Comparison of ENCODE assay signal across 10 mouse cellular contexts in genomic region chr11:61388012-61388411, GRCm38 (mm10). TPM values are rescaled to one million over a fixed set of nuclear protein-coding genes. Genes with fewer than 3 reads are reported as not detected.
DNase-seq lines count a peak whose midpoint lies in the region; ATAC-seq and TF ChIP-seq lines count a peak whose summit lies in the region.
"Had no signal": no experiment of that assay in that cellular context is flagged by ENCODE, and none has a peak within 500 bp of the region (broad histone marks: within the 10 kb centered on the region; RNA-seq: fewer than 3 reads in every experiment).

No protein-coding gene starts in this region.

- no peak overlapping the region for H3K27ac ChIP-seq in forebrain, embryonic 11.5 days (ENCODE audit: low read depth, low read length)
- no peak overlapping the region for H3K27ac ChIP-seq in forebrain, embryonic 16.5 days (ENCODE audit: low read length)
- H3K27ac ChIP-seq in lung, embryonic 14.5 days (ENCODE audit: low read depth): no peak overlapping the region
- H3K27ac ChIP-seq in stomach, postnatal 0 days (replicated peaks): no peak overlapping the region
- H3K27ac ChIP-seq: hindbrain, embryonic 15.5 days had no signal

- no peak overlapping the region for H3K4me2 ChIP-seq in forebrain, embryonic 11.5 days (ENCODE audit: low read depth, low read length, severe bottlenecking)
- no peak overlapping the region for H3K4me2 ChIP-seq in forebrain, embryonic 16.5 days (ENCODE audit: low read length)
- no peak overlapping the region for H3K4me2 ChIP-seq in lung, embryonic 14.5 days
- no peak overlapping the region for H3K4me2 ChIP-seq in stomach, postnatal 0 days (replicated peaks; ENCODE audit: low read depth)
- H3K4me2 ChIP-seq: hindbrain, embryonic 15.5 days had no signal

- TF ChIP-seq EP300 in stomach, postnatal 0 days (optimal IDR thresholded peaks at IDR 0.05): no peak

- H3K36me3 ChIP-seq in forebrain, embryonic 11.5 days (ENCODE audit: control insufficient read depth, insufficient read depth, low read length): no peaks in the 10 kb centered on the region
- no peaks in the 10 kb centered on the region for H3K36me3 ChIP-seq in forebrain, embryonic 16.5 days (ENCODE audit: control insufficient read depth, insufficient read depth)
- no peaks in the 10 kb centered on the region for H3K36me3 ChIP-seq in lung, embryonic 14.5 days (ENCODE audit: insufficient read depth)
- no peaks in the 10 kb centered on the region for H3K36me3 ChIP-seq in stomach, postnatal 0 days (ENCODE audit: control insufficient read depth, insufficient read depth, low read length)
- H3K36me3 ChIP-seq: hindbrain, embryonic 15.5 days had no signal

- H3K4me1 ChIP-seq in forebrain, embryonic 11.5 days (replicated peaks; ENCODE audit: control insufficient read depth, insufficient read depth, low read length): no peaks in the 10 kb centered on the region
- H3K4me1 ChIP-seq in forebrain, embryonic 16.5 days (replicated peaks; ENCODE audit: control insufficient read depth, insufficient read depth, low read length): no peaks in the 10 kb centered on the region
- H3K4me1 ChIP-seq in lung, embryonic 14.5 days (ENCODE audit: insufficient read depth): no peaks in the 10 kb centered on the region
- H3K4me1 ChIP-seq in lung, adult 2 months (ENCODE audit: control insufficient read depth, insufficient read depth, low read length): no peaks in the 10 kb centered on the region
- H3K4me1 ChIP-seq in stomach, postnatal 0 days (replicated peaks; ENCODE audit: control insufficient read depth, insufficient read depth): no peaks in the 10 kb centered on the region
- H3K4me1 ChIP-seq: hindbrain, embryonic 15.5 days had no signal

- peak; percentile 68 for DNase-seq in forebrain, embryonic 11.5 days (ENCODE audit: low spot score)
- peak; percentile 78 for DNase-seq in lung, embryonic 14.5 days
- DNase-seq in lung, adult 2 months: no peak
- peak; percentile 44 for DNase-seq in MN1 (ENCODE audit: low spot score)
- peak; percentile 60 for DNase-seq in gastrocnemius, postnatal 10 days
- peak; percentile 54 for DNase-seq in stomach, postnatal 0 days (ENCODE audit: low spot score)
- DNase-seq in left cerebral cortex, postnatal 36 days (ENCODE audit: low spot score in 2 of 2): no peak

- no peaks in the 10 kb centered on the region for H3K9me3 ChIP-seq in forebrain, embryonic 11.5 days (ENCODE audit: control insufficient read depth, low read length)
- H3K9me3 ChIP-seq in forebrain, embryonic 16.5 days (ENCODE audit: control insufficient read depth, low read length): peaks cover 3% of the 10 kb centered on the region; the same call in 1 of the 2 replicates
- no peaks in the 10 kb centered on the region for H3K9me3 ChIP-seq in lung, embryonic 14.5 days (ENCODE audit: low read depth, low read length)
- H3K9me3 ChIP-seq in stomach, postnatal 0 days (ENCODE audit: control insufficient read depth, low read length): no peaks in the 10 kb centered on the region
- H3K9me3 ChIP-seq: hindbrain, embryonic 15.5 days had no signal

- no peak for ATAC-seq in forebrain, embryonic 11.5 days (replicated peaks; ENCODE audit: low FRiP score)
- no peak for ATAC-seq in forebrain, embryonic 16.5 days
- ATAC-seq in lung, embryonic 14.5 days (ENCODE audit: insufficient read depth): no peak
- no peak for ATAC-seq in stomach, postnatal 0 days (ENCODE audit: low FRiP score, low TSS enrichment)

- TF ChIP-seq POLR2A in lung, adult 2 months (IDR thresholded peaks at IDR 0.05; ENCODE audit: borderline replicate concordance, extremely low read depth, low read depth, low read length): no peak

- no peaks in the 10 kb centered on the region for H3K27me3 ChIP-seq in forebrain, embryonic 11.5 days (ENCODE audit: control insufficient read depth, insufficient read depth, low read length)
- H3K27me3 ChIP-seq in forebrain, embryonic 16.5 days (replicated peaks; ENCODE audit: control insufficient read depth, insufficient read depth, low read length): no peaks in the 10 kb centered on the region
- no peaks in the 10 kb centered on the region for H3K27me3 ChIP-seq in lung, embryonic 14.5 days (ENCODE audit: insufficient read depth, low read length)
- H3K27me3 ChIP-seq in stomach, postnatal 0 days (ENCODE audit: control insufficient read depth, insufficient read depth, low read length): no peaks in the 10 kb centered on the region
- H3K27me3 ChIP-seq: hindbrain, embryonic 15.5 days had no signal

- intact Hi-C loops in left cerebral cortex, postnatal 36 days (cut with DNase I): loop anchor here (5.0 kb wide), 1 partner anchor 196 kb away; no protein-coding TSS in a partner anchor

- peak; percentile 65 for TF ChIP-seq CTCF in lung, embryonic 14.5 days (IDR thresholded peaks at IDR 0.05; ENCODE audit: low read depth)
- no peak for TF ChIP-seq CTCF in lung, adult 2 months (IDR thresholded peaks at IDR 0.05; ENCODE audit: insufficient read depth, low read length)
- TF ChIP-seq CTCF in stomach, postnatal 0 days (IDR thresholded peaks at IDR 0.05; ENCODE audit: low read depth): peak; percentile 77

- H3K4me3 ChIP-seq in forebrain, embryonic 11.5 days (ENCODE audit: low read depth, low read length): no peak overlapping the region
- H3K4me3 ChIP-seq in forebrain, embryonic 16.5 days (replicated peaks; ENCODE audit: low read length): no peak overlapping the region
- H3K4me3 ChIP-seq in lung, embryonic 14.5 days (ENCODE audit: low read depth, low read length): no peak overlapping the region
- no peak overlapping the region for H3K4me3 ChIP-seq in lung, adult 2 months (replicated peaks; ENCODE audit: extremely low read depth, low read depth, low read length)
- no peak overlapping the region for H3K4me3 ChIP-seq in stomach, postnatal 0 days (ENCODE audit: low read depth, low read length)
- H3K4me3 ChIP-seq: hindbrain, embryonic 15.5 days; myocyte had no signal

- no peak overlapping the region for H3K9ac ChIP-seq in forebrain, embryonic 11.5 days (ENCODE audit: low read length)
- H3K9ac ChIP-seq in forebrain, embryonic 16.5 days (replicated peaks; ENCODE audit: low read depth, low read length): no peak overlapping the region
- H3K9ac ChIP-seq in lung, embryonic 14.5 days: no peak overlapping the region
- no peak overlapping the region for H3K9ac ChIP-seq in stomach, postnatal 0 days (ENCODE audit: low read length)
- H3K9ac ChIP-seq: hindbrain, embryonic 15.5 days had no signal

- WGBS in forebrain, embryonic 11.5 days: 63% methylated on average over 6 of the region's 6 CpGs
- WGBS in forebrain, embryonic 16.5 days: 61% methylated on average over 6 of the region's 6 CpGs
- WGBS in lung, embryonic 14.5 days: 61% methylated on average over 6 of the region's 6 CpGs
- 59% methylated on average over 6 of the region's 6 CpGs for WGBS in lung, adult 2 months
- WGBS in stomach, postnatal 0 days: 60% methylated on average over 6 of the region's 6 CpGs

RNA-seq across cellular contexts. Expression of gene Slc47a1, which starts 9.9 kb away (rescaled TPM):
- 0.09 and 0.11 TPM in 2 replicates for polyA plus RNA-seq in forebrain, embryonic 11.5 days (2014; fragmentation: Nextera tagmentation; extraction: Ambion mirVana)
- 0.09 and 0.10 TPM in 2 replicates for polyA plus RNA-seq in forebrain, embryonic 16.5 days (2015; fragmentation: Nextera tagmentation; extraction: Ambion mirVana)
- 0.76 and 1.5 TPM in 2 replicates for polyA plus RNA-seq in lung, embryonic 14.5 days (2014; fragmentation: Nextera tagmentation; extraction: Ambion mirVana)
- polyA plus RNA-seq in lung, adult 2 months (2012; rRNA removed): 1.9 and 3.1 TPM in 2 replicates
- total RNA-seq in gastrocnemius, postnatal 10 days (2021): 1 to 10 TPM; 4.2 to 5.0 TPM
- 1.3 and 1.4 TPM in 2 replicates for polyA plus RNA-seq in stomach, postnatal 0 days (2015; fragmentation: Nextera tagmentation; extraction: Ambion mirVana)
- 1 to 10 TPM in 1 of 2 experiments, under 1 TPM in 1; 0.99 to 1.9 TPM for total RNA-seq in left cerebral cortex, postnatal 36 days (2021)

RNA-seq across cellular contexts. Expression of gene Slc47a2, which starts 45.4 kb away (rescaled TPM):
- not detected in 2 replicates for polyA plus RNA-seq in forebrain, embryonic 11.5 days (2014; fragmentation: Nextera tagmentation; extraction: Ambion mirVana)
- polyA plus RNA-seq in forebrain, embryonic 16.5 days (2015; fragmentation: Nextera tagmentation; extraction: Ambion mirVana): not detected in 2 replicates
- polyA plus RNA-seq in lung, embryonic 14.5 days (2014; fragmentation: Nextera tagmentation; extraction: Ambion mirVana): not detected in 2 replicates
- polyA plus RNA-seq in lung, adult 2 months (2012; rRNA removed): 0.19 and 0.29 TPM in 2 replicates
- not detected for total RNA-seq in gastrocnemius, postnatal 10 days (2021)
- 0.12 and 0.29 TPM in 2 replicates for polyA plus RNA-seq in stomach, postnatal 0 days (2015; fragmentation: Nextera tagmentation; extraction: Ambion mirVana)
- total RNA-seq in left cerebral cortex, postnatal 36 days (2021): not detected
- polyA plus RNA-seq: hindbrain, embryonic 15.5 days had no signal

Comparison
In these comparisons a context has a peak if more than half of its experiments do, and no peak if none do; other contexts are left out.
1. DNase-seq: peak in forebrain, embryonic 11.5 days (single experiment), lung, embryonic 14.5 days (single experiment), MN1 (single experiment), gastrocnemius, postnatal 10 days (single experiment) and stomach, postnatal 0 days (single experiment); none in lung, adult 2 months (single experiment) and left cerebral cortex, postnatal 36 days (0 of 2).